Comparison of ENCODE assay signal across 8 mouse cellular contexts in the genomic region with DNA sequence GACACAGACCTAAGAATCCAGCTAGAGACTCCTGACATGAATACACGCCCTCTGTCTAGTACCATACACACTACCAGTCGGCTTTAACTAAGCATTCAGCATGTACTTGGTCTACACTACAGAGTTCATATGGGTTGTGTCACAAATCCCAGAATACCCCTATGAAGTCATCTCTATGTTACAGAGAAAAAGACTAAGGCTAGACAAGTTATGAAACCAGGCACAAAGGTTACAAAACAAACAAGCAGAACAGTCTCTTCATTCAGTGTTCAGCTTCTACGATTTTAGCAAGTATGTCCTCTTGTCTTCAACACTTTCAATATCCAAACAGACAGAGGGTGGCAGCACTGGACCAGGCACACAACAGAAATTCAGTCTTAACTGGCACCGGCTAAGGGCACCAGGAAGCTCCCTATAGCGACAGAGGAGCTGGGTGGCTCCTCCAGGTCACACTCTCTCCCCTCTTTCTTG. TPM values are rescaled to one million over a fixed set of nuclear protein-coding genes. Genes with fewer than 3 reads are reported as not detected.
DNase-seq lines count a peak whose midpoint lies in the region; ATAC-seq and TF ChIP-seq lines count a peak whose summit lies in the region.

No protein-coding gene starts in this region.

- TF ChIP-seq POLR2A in limb, embryonic 14.5 days (IDR thresholded peaks at IDR 0.05; ENCODE audit: borderline replicate concordance, extremely low read depth, insufficient read depth, insufficient read length) = no peak

- no peaks in the 10 kb centered on the region for H3K9me3 ChIP-seq in limb, embryonic 14.5 days (ENCODE audit: control insufficient read depth, low read length)
- H3K9me3 ChIP-seq in limb, embryonic 10.5 days (replicated peaks) = no peaks in the 10 kb centered on the region
- no peaks in the 10 kb centered on the region for H3K9me3 ChIP-seq in intestine, postnatal 0 days (ENCODE audit: control insufficient read depth)

- peaks cover 19% of the 10 kb centered on the region for H3K4me1 ChIP-seq in limb, embryonic 14.5 days (ENCODE audit: control insufficient read depth, insufficient read depth, low read length)
- no peaks in the 10 kb centered on the region for H3K4me1 ChIP-seq in limb, embryonic 10.5 days
- no peaks in the 10 kb centered on the region for H3K4me1 ChIP-seq in intestine, postnatal 0 days (replicated peaks; ENCODE audit: control insufficient read depth, insufficient read depth, low read length)

- intact Hi-C loops in left cerebral cortex, postnatal 36 days (cut with DNase I) = loop anchor here (5.0 kb wide), 2 partner anchors 46 to 91 kb away; partner anchors contain the start of gene 4931406P16Rik

- ATAC-seq in limb, embryonic 14.5 days (ENCODE audit: low FRiP score, low read depth) = no peak
- ATAC-seq in intestine, postnatal 0 days = peak; percentile 65
- ATAC-seq in neutrophil, adult 5-6 weeks (ENCODE audit: extremely low read depth, insufficient number of reproducible peaks, low FRiP score, poor library complexity, severe bottlenecking) = 0 out of 2 replicates have a peak, but pooled peaks have one; percentile 55

- DNase-seq in limb, embryonic 14.5 days (ENCODE audit: low spot score) = peak; percentile 52
- no peak for DNase-seq in limb, embryonic 10.5 days (ENCODE audit: low spot score)
- DNase-seq in cerebellum, adult 18-20 months = peak; percentile 79 to 84
- DNase-seq in gastrocnemius, adult 8-10 months (ENCODE audit: low spot score in 2 of 2) = peak; percentile 63 to 67
- DNase-seq in left cerebral cortex, postnatal 36 days (ENCODE audit: low spot score in 2 of 2) = peak; percentile 44 to 63
- DNase-seq in thymus, postnatal 0 days (ENCODE audit: low spot score) = peak; percentile 55

- H3K9ac ChIP-seq in limb, embryonic 14.5 days (ENCODE audit: low read depth, low read length, severe bottlenecking) = no peak overlapping the region
- H3K9ac ChIP-seq in intestine, postnatal 0 days (ENCODE audit: low read depth, low read length) = no peak overlapping the region

- peaks cover 24% of the 10 kb centered on the region for H3K36me3 ChIP-seq in limb, embryonic 14.5 days (ENCODE audit: control insufficient read depth, insufficient read depth, low read length)
- H3K36me3 ChIP-seq in limb, embryonic 10.5 days = peaks cover 21% of the 10 kb centered on the region
- H3K36me3 ChIP-seq in intestine, postnatal 0 days (ENCODE audit: control insufficient read depth, insufficient read depth) = peaks cover 17% of the 10 kb centered on the region; the same call in 1 of the 2 replicates

- H3K4me3 ChIP-seq in limb, embryonic 14.5 days (replicated peaks; ENCODE audit: low read length) = no peak overlapping the region
- no peak overlapping the region for H3K4me3 ChIP-seq in limb, embryonic 10.5 days
- no peak overlapping the region for H3K4me3 ChIP-seq in intestine, postnatal 0 days (ENCODE audit: low read depth, low read length)

- H3K4me2 ChIP-seq in limb, embryonic 14.5 days (replicated peaks; ENCODE audit: low read depth, low read length, severe bottlenecking) = no peak overlapping the region
- H3K4me2 ChIP-seq in intestine, postnatal 0 days (replicated peaks; ENCODE audit: low read depth) = no peak overlapping the region

- peak; percentile 88 for TF ChIP-seq CTCF in intestine, postnatal 0 days (IDR thresholded peaks at IDR 0.05; ENCODE audit: low read depth)

- H3K27me3 ChIP-seq in limb, embryonic 14.5 days (ENCODE audit: control insufficient read depth, insufficient read depth, low read length) = no peaks in the 10 kb centered on the region
- no peaks in the 10 kb centered on the region for H3K27me3 ChIP-seq in limb, embryonic 10.5 days (ENCODE audit: low read depth, poor library complexity, severe bottlenecking)
- no peaks in the 10 kb centered on the region for H3K27me3 ChIP-seq in intestine, postnatal 0 days (replicated peaks; ENCODE audit: control insufficient read depth, insufficient read depth, low read length)

- H3K27ac ChIP-seq in limb, embryonic 14.5 days (replicated peaks; ENCODE audit: low read depth, low read length) = no peak overlapping the region
- no peak overlapping the region for H3K27ac ChIP-seq in limb, embryonic 10.5 days
- no peak overlapping the region for H3K27ac ChIP-seq in intestine, postnatal 0 days (ENCODE audit: low read depth, low read length)

- WGBS in limb, embryonic 14.5 days = 66% methylated on average over 5 of the region's 5 CpGs
- WGBS in limb, embryonic 10.5 days = 74% methylated on average over 5 of the region's 5 CpGs
- WGBS in intestine, postnatal 0 days = 38% methylated on average over 5 of the region's 5 CpGs

RNA-seq across cellular contexts. Expression of gene Gm6096, which starts 15.1 kb away (rescaled TPM):
- polyA plus RNA-seq in limb, embryonic 14.5 days (2012; rRNA removed) = not detected in 2 replicates
- 0.54 and 0.55 TPM in 2 replicates for polyA plus RNA-seq in limb, embryonic 14.5 days (2014; fragmentation: Nextera tagmentation; extraction: Ambion mirVana)
- polyA plus RNA-seq in limb, embryonic 10.5 days (2016; fragmentation: Nextera tagmentation; extraction: Ambion mirVana) = 0.38 TPM in 1 of 2 replicates, not detected in the other
- not detected for total RNA-seq in gastrocnemius, adult 8-10 months (2022)
- polyA plus RNA-seq in intestine, postnatal 0 days (2015; fragmentation: Nextera tagmentation; extraction: Ambion mirVana) = not detected in 2 replicates
- total RNA-seq in left cerebral cortex, postnatal 36 days (2021) = not detected
- total RNA-seq in neutrophil, adult 5-6 weeks (2017) = not detected in 2 replicates
- polyA plus RNA-seq in thymus, postnatal 0 days (2015; fragmentation: Nextera tagmentation; extraction: Ambion mirVana) = not detected in 2 replicates

RNA-seq across cellular contexts. Expression of gene Gpi1, which starts 35.8 kb away (rescaled TPM):
- polyA plus RNA-seq in limb, embryonic 14.5 days (2012; rRNA removed) = 256 and 301 TPM in 2 replicates
- 275 and 281 TPM in 2 replicates for polyA plus RNA-seq in limb, embryonic 14.5 days (2014; fragmentation: Nextera tagmentation; extraction: Ambion mirVana)
- 291 and 361 TPM in 2 replicates for polyA plus RNA-seq in limb, embryonic 10.5 days (2016; fragmentation: Nextera tagmentation; extraction: Ambion mirVana)
- 1,000 to 10,000 TPM in 2 of 4 experiments, 100 to 1,000 TPM in 2; 941 to 1,057 (median 993) TPM for total RNA-seq in gastrocnemius, adult 8-10 months (2022)
- 179 and 180 TPM in 2 replicates for polyA plus RNA-seq in intestine, postnatal 0 days (2015; fragmentation: Nextera tagmentation; extraction: Ambion mirVana)
- total RNA-seq in left cerebral cortex, postnatal 36 days (2021) = 100 to 1,000 TPM; 657 to 689 TPM
- 399 and 408 TPM in 2 replicates for total RNA-seq in neutrophil, adult 5-6 weeks (2017)
- polyA plus RNA-seq in thymus, postnatal 0 days (2015; fragmentation: Nextera tagmentation; extraction: Ambion mirVana) = 232 and 238 TPM in 2 replicates

RNA-seq across cellular contexts. Expression of gene 4931406P16Rik, which starts 47.4 kb away (rescaled TPM):
- polyA plus RNA-seq in limb, embryonic 14.5 days (2012; rRNA removed) = 34.3 and 41.9 TPM in 2 replicates
- 31.6 and 39.3 TPM in 2 replicates for polyA plus RNA-seq in limb, embryonic 14.5 days (2014; fragmentation: Nextera tagmentation; extraction: Ambion mirVana)
- 22.8 and 27.2 TPM in 2 replicates for polyA plus RNA-seq in limb, embryonic 10.5 days (2016; fragmentation: Nextera tagmentation; extraction: Ambion mirVana)
- total RNA-seq in gastrocnemius, adult 8-10 months (2022) = 10 to 100 TPM; 28.9 to 47.5 (median 39.1) TPM
- polyA plus RNA-seq in intestine, postnatal 0 days (2015; fragmentation: Nextera tagmentation; extraction: Ambion mirVana) = 18.6 and 21.2 TPM in 2 replicates
- 10 to 100 TPM; 38.6 to 49.4 TPM for total RNA-seq in left cerebral cortex, postnatal 36 days (2021)
- total RNA-seq in neutrophil, adult 5-6 weeks (2017) = 33.6 and 36.8 TPM in 2 replicates
- polyA plus RNA-seq in thymus, postnatal 0 days (2015; fragmentation: Nextera tagmentation; extraction: Ambion mirVana) = 13.9 and 15.5 TPM in 2 replicates
